Mouse (Mus musculus): ENCODE measurements around the gene Gm10382. TPM values are rescaled to one million over a fixed set of nuclear protein-coding genes. Genes with fewer than 3 reads are reported as not detected.

The Gm10382 gene
- 0.31 and 0.35 TPM in 2 replicates for polyA plus RNA-seq (2015; fragmentation: Nextera tagmentation; extraction: Ambion mirVana)

- Histone ChIP-seq H3K36me3 (replicated peaks) (peaks cover 30% of the 10 kb centered on the region), H3K4me1 (replicated peaks) (peaks cover 53% of the 10 kb centered on the region), H3K4me2 (peak within 1 kb of the TSS; percentile 72), H3K9me3 (replicated peaks) (no peaks in the 10 kb centered on the region), H3K4me3 (replicated peaks) (peak within 1 kb of the TSS; percentile 97), H3K9ac (peak within 1 kb of the TSS; percentile 99), H3K27me3 (no peaks in the 10 kb centered on the region), H3K27ac (replicated peaks) (peak within 1 kb of the TSS; percentile 97)
- under 1% methylated on average over 41 of the region's 41 CpGs for WGBS (ENCODE audit: insufficient replicate concordance)
- peak; percentile 38 for ATAC-seq (ENCODE audit: insufficient read depth)
Observed at GRCm38 (mm10) chr5:125389131-125389578, at the start of gene Gm10382. TSS of gene Gm10382 (plus strand) at chr5:125389322.

GRCm38 (mm10) chr5:125339851-125340531 is 49.1 kb upstream of the Gm10382 start:
- peaks cover 71% of the 10 kb centered on the region for H3K4me1 ChIP-seq (replicated peaks)

GRCm38 (mm10) chr5:125340547-125341262 is 48.4 kb upstream of the Gm10382 start, which contains the start of gene Scarb1:
TSS of gene Scarb1 (minus strand) at chr5:125341094.
- Histone ChIP-seq H3K4me1 (replicated peaks) (peaks cover 66% of the 10 kb centered on the region), H3K4me3 (replicated peaks) (peak within 1 kb of the TSS; percentile 89)
- peak; percentile 82 for ATAC-seq (ENCODE audit: insufficient read depth)

More at GRCm38 (mm10) chr5:125339851-125340531, 49.1 kb upstream of the Gm10382 start:
- ATAC-seq (ENCODE audit: insufficient read depth) = peak; percentile 13
- Histone ChIP-seq H3K9ac (peak overlapping the region; percentile 85), H3K27ac (replicated peaks) (peak overlapping the region; percentile 93), H3K36me3 (replicated peaks) (0 out of 2 replicates have a peak, but pooled peaks cover 10% of the 10 kb centered on the region), H3K9me3 (replicated peaks) (no peaks in the 10 kb centered on the region), H3K27me3 (no peaks in the 10 kb centered on the region), H3K4me2 (peak overlapping the region; percentile 93), H3K4me3 (replicated peaks) (peak overlapping the region; percentile 89)
- under 1% methylated on average over 25 of the region's 25 CpGs for WGBS (ENCODE audit: insufficient replicate concordance)

GRCm38 (mm10) chr5:125341459-125342090 is 47.5 kb upstream of the Gm10382 start:
- Histone ChIP-seq H3K4me2 (peak overlapping the region; percentile 93), H3K4me1 (replicated peaks) (peaks cover 64% of the 10 kb centered on the region), H3K36me3 (replicated peaks) (0 out of 2 replicates have a peak, but pooled peaks cover 9% of the 10 kb centered on the region), H3K9me3 (replicated peaks) (no peaks in the 10 kb centered on the region), H3K27me3 (no peaks in the 10 kb centered on the region), H3K9ac (peak overlapping the region; percentile 85), H3K27ac (replicated peaks) (peak overlapping the region; percentile 93), H3K4me3 (replicated peaks) (peak overlapping the region; percentile 89)
- peak; percentile 81 for ATAC-seq (ENCODE audit: insufficient read depth)
- 9% methylated on average over 14 of the region's 14 CpGs for WGBS (ENCODE audit: insufficient replicate concordance)

More at GRCm38 (mm10) chr5:125340547-125341262, 48.4 kb upstream of the Gm10382 start, which contains the start of gene Scarb1:
- Histone ChIP-seq H3K9me3 (replicated peaks) (no peaks in the 10 kb centered on the region), H3K9ac (peak within 1 kb of the TSS; percentile 85), H3K27ac (replicated peaks) (peak within 1 kb of the TSS; percentile 93), H3K4me2 (peak within 1 kb of the TSS; percentile 93), H3K27me3 (no peaks in the 10 kb centered on the region), H3K36me3 (replicated peaks) (0 out of 2 replicates have a peak, but pooled peaks cover 10% of the 10 kb centered on the region)
- 0% methylated on average over 42 of the region's 42 CpGs for WGBS (ENCODE audit: insufficient replicate concordance)

- no peak overlapping the region for H3K27ac ChIP-seq (replicated peaks)
- no peak for ATAC-seq (ENCODE audit: insufficient read depth)
- no peak overlapping the region for H3K4me2 ChIP-seq
- peaks cover 47% of the 10 kb centered on the region for H3K4me1 ChIP-seq (replicated peaks)
- no peak overlapping the region for H3K4me3 ChIP-seq (replicated peaks)
- H3K9me3 ChIP-seq (replicated peaks) = no peaks in the 10 kb centered on the region
- no peak overlapping the region for H3K9ac ChIP-seq
- H3K27me3 ChIP-seq = no peaks in the 10 kb centered on the region
- no peaks in the 10 kb centered on the region for H3K36me3 ChIP-seq (replicated peaks)
- 83% methylated on average over 6 of the region's 6 CpGs for WGBS (ENCODE audit: insufficient replicate concordance)
Observed at GRCm38 (mm10) chr5:125344296-125344695, 44.8 kb upstream of the Gm10382 start.

- no peak overlapping the region for H3K9ac ChIP-seq
- H3K4me3 ChIP-seq (replicated peaks) = no peak overlapping the region
- no peaks in the 10 kb centered on the region for H3K36me3 ChIP-seq (replicated peaks)
- 43% methylated on average over 7 of the region's 7 CpGs for WGBS (ENCODE audit: insufficient replicate concordance)
- H3K9me3 ChIP-seq (replicated peaks) = no peaks in the 10 kb centered on the region
- no peak overlapping the region for H3K4me2 ChIP-seq
- no peak for ATAC-seq (ENCODE audit: insufficient read depth)
- H3K27me3 ChIP-seq = no peaks in the 10 kb centered on the region
- no peak overlapping the region for H3K27ac ChIP-seq (replicated peaks)
- peaks cover 18% of the 10 kb centered on the region for H3K4me1 ChIP-seq (replicated peaks)
Observed at GRCm38 (mm10) chr5:125348067-125348466, 41.1 kb upstream of the Gm10382 start.

GRCm38 (mm10) chr5:125348487-125348886 is 40.6 kb upstream of the Gm10382 start:
- no peak overlapping the region for H3K9ac ChIP-seq
- no peak overlapping the region for H3K4me3 ChIP-seq (replicated peaks)
- no peak overlapping the region for H3K27ac ChIP-seq (replicated peaks)
- H3K4me2 ChIP-seq = no peak overlapping the region
- H3K4me1 ChIP-seq (replicated peaks) = peaks cover 16% of the 10 kb centered on the region
- WGBS (ENCODE audit: insufficient replicate concordance) = 11% methylated on average over 8 of the region's 8 CpGs
- H3K27me3 ChIP-seq = no peaks in the 10 kb centered on the region
- peak; percentile 45; the same call in 1 of the 2 replicates for ATAC-seq (ENCODE audit: insufficient read depth)
- no peaks in the 10 kb centered on the region for H3K9me3 ChIP-seq (replicated peaks)
- H3K36me3 ChIP-seq (replicated peaks) = no peaks in the 10 kb centered on the region

- ATAC-seq (ENCODE audit: insufficient read depth) = no peak
- 69% methylated on average over 3 of the region's 3 CpGs for WGBS (ENCODE audit: insufficient replicate concordance)
- H3K9ac ChIP-seq = no peak overlapping the region
- no peaks in the 10 kb centered on the region for H3K27me3 ChIP-seq
- H3K9me3 ChIP-seq (replicated peaks) = no peaks in the 10 kb centered on the region
- no peaks in the 10 kb centered on the region for H3K36me3 ChIP-seq (replicated peaks)
- no peak overlapping the region for H3K27ac ChIP-seq (replicated peaks)
- H3K4me3 ChIP-seq (replicated peaks) = no peak overlapping the region
- H3K4me2 ChIP-seq = no peak overlapping the region
- H3K4me1 ChIP-seq (replicated peaks) = peaks cover 16% of the 10 kb centered on the region
Observed at GRCm38 (mm10) chr5:125349391-125349790, 39.7 kb upstream of the Gm10382 start.

- no peaks in the 10 kb centered on the region for H3K27me3 ChIP-seq
- H3K9ac ChIP-seq = no peak overlapping the region
- WGBS (ENCODE audit: insufficient replicate concordance) = 66% methylated on average over 8 of the region's 8 CpGs
- H3K4me3 ChIP-seq (replicated peaks) = no peak overlapping the region
- H3K9me3 ChIP-seq (replicated peaks) = no peaks in the 10 kb centered on the region
- H3K4me1 ChIP-seq (replicated peaks) = peaks cover 16% of the 10 kb centered on the region
- H3K27ac ChIP-seq (replicated peaks) = no peak overlapping the region
- no peak overlapping the region for H3K4me2 ChIP-seq
- ATAC-seq (ENCODE audit: insufficient read depth) = no peak
- no peaks in the 10 kb centered on the region for H3K36me3 ChIP-seq (replicated peaks)
Observed at GRCm38 (mm10) chr5:125351057-125351456, 38.1 kb upstream of the Gm10382 start.

GRCm38 (mm10) chr5:125351939-125352338 is 37.2 kb upstream of the Gm10382 start:
- Histone ChIP-seq H3K36me3 (replicated peaks) (no peaks in the 10 kb centered on the region), H3K27ac (replicated peaks) (no peak overlapping the region), H3K4me2 (no peak overlapping the region), H3K4me3 (replicated peaks) (no peak overlapping the region), H3K4me1 (replicated peaks) (peaks cover 16% of the 10 kb centered on the region), H3K9ac (no peak overlapping the region), H3K9me3 (replicated peaks) (no peaks in the 10 kb centered on the region), H3K27me3 (no peaks in the 10 kb centered on the region)
- no peak for ATAC-seq (ENCODE audit: insufficient read depth)
- WGBS (ENCODE audit: insufficient replicate concordance) = 28% methylated on average over 5 of the region's 5 CpGs
